Comparison of ENCODE assay signal across 12 mouse cellular contexts in the genomic region with DNA sequence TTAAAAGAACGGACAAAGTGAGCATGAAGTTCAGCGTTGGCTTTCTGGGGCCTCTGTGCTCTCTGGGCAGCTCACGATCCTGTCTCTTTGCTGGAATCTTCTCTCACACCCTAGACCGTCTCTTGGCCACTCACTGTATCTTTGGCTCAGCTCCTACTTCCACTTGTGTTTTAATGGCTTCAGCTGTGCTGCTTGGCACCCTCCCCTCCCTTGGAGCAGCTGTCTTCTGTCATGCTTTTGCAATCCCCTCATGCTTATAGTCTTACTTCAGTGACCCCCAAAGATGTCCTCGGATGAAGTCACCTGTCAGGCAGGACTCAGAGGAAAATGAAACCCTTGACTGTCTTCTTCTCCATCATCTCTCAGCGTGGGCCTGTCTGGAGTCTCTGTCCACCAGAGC.
A peak's percentile ranks its signal among the peaks of the same experiment; 100 is the strongest.
DNase-seq lines count a peak whose midpoint lies in the region; ATAC-seq and TF ChIP-seq lines count a peak whose summit lies in the region.
"Had no signal": no experiment of that assay in that cellular context is flagged by ENCODE, and none has a peak within 500 bp of the region (broad histone marks: within the 10 kb centered on the region; RNA-seq: fewer than 3 reads in every experiment).

No protein-coding gene starts in this region.

- no peak overlapping the region for H3ac ChIP-seq in C2C12 (ENCODE audit: control insufficient read depth, insufficient read length, low read depth)

- H3K4me1 ChIP-seq in intestine, embryonic 16.5 days (ENCODE audit: control insufficient read depth, insufficient read depth, low read length) = peaks cover 11% of the 10 kb centered on the region
- peaks cover 10% of the 10 kb centered on the region; the same call in 1 of the 2 replicates for H3K4me1 ChIP-seq in intestine, postnatal 0 days (replicated peaks; ENCODE audit: control insufficient read depth, insufficient read depth, low read length)

- no peaks in the 10 kb centered on the region for H3K79me3 ChIP-seq in C2C12 (ENCODE audit: low read depth)

- H3K9ac ChIP-seq in intestine, embryonic 16.5 days (ENCODE audit: low read depth, low read length) = no peak overlapping the region
- H3K9ac ChIP-seq in intestine, postnatal 0 days (ENCODE audit: low read depth, low read length) = no peak overlapping the region
- H3K9ac ChIP-seq: embryonic facial prominence, embryonic 15.5 days; liver, postnatal 0 days had no signal

- no peak overlapping the region for H3K4me2 ChIP-seq in intestine, embryonic 16.5 days (ENCODE audit: low read depth, low read length)
- H3K4me2 ChIP-seq in intestine, postnatal 0 days (replicated peaks; ENCODE audit: low read depth) = no peak overlapping the region
- H3K4me2 ChIP-seq: embryonic facial prominence, embryonic 15.5 days had no signal

- no peak for TF ChIP-seq CTCF in intestine, postnatal 0 days (IDR thresholded peaks at IDR 0.05; ENCODE audit: low read depth)
- TF ChIP-seq CTCF in C2C12 (IDR thresholded peaks at IDR 0.05; ENCODE audit: control insufficient read depth, insufficient read depth, insufficient read length) = no peak

- no peak overlapping the region for H3K4me3 ChIP-seq in intestine, embryonic 16.5 days (ENCODE audit: low read length)
- no peak overlapping the region for H3K4me3 ChIP-seq in intestine, postnatal 0 days (ENCODE audit: low read depth, low read length)
- H3K4me3 ChIP-seq in C2C12 (ENCODE audit: insufficient read depth, poor library complexity, severe bottlenecking) = no peak overlapping the region
- H3K4me3 ChIP-seq: embryonic facial prominence, embryonic 15.5 days; hindbrain, embryonic 10.5 days had no signal

- WGBS in intestine, embryonic 16.5 days = 69% methylated on average over 6 of the region's 6 CpGs
- 76% methylated on average over 6 of the region's 6 CpGs for WGBS in intestine, postnatal 0 days

- H3K9me3 ChIP-seq in intestine, embryonic 16.5 days (ENCODE audit: control insufficient read depth, low read length) = no peaks in the 10 kb centered on the region
- no peaks in the 10 kb centered on the region for H3K9me3 ChIP-seq in intestine, postnatal 0 days (ENCODE audit: control insufficient read depth)
- H3K9me3 ChIP-seq: embryonic facial prominence, embryonic 15.5 days; hindbrain, embryonic 10.5 days had no signal

- no peak overlapping the region for H3K27ac ChIP-seq in intestine, embryonic 16.5 days (ENCODE audit: low read length)
- H3K27ac ChIP-seq in intestine, postnatal 0 days (ENCODE audit: low read depth, low read length) = no peak overlapping the region
- H3K27ac ChIP-seq: embryonic facial prominence, embryonic 15.5 days; hindbrain, embryonic 10.5 days had no signal

- DNase-seq in gastrocnemius, adult 18-20 months (ENCODE audit: low spot score) = peak; percentile 78
- DNase-seq in kidney, postnatal 36 days = peak; percentile 34 to 42
- DNase-seq: cerebellum, adult 9-11 months; liver, postnatal 0 days; thymus, adult 18-20 months had no signal

- H3K36me3 ChIP-seq in intestine, embryonic 16.5 days (ENCODE audit: control insufficient read depth, insufficient read depth, low read length) = no peaks in the 10 kb centered on the region
- peaks cover 2% of the 10 kb centered on the region; the same call in 1 of the 2 replicates for H3K36me3 ChIP-seq in intestine, postnatal 0 days (ENCODE audit: control insufficient read depth, insufficient read depth)
- H3K36me3 ChIP-seq in C2C12 (ENCODE audit: control insufficient read depth, insufficient read depth) = no peaks in the 10 kb centered on the region
- H3K36me3 ChIP-seq: embryonic facial prominence, embryonic 15.5 days; hindbrain, embryonic 10.5 days had no signal

- no peaks in the 10 kb centered on the region for H3K79me2 ChIP-seq in C2C12 (ENCODE audit: control insufficient read depth, insufficient read depth)

- no peaks in the 10 kb centered on the region for H3K27me3 ChIP-seq in intestine, embryonic 16.5 days (replicated peaks; ENCODE audit: control insufficient read depth, insufficient read depth, low read length)
- no peaks in the 10 kb centered on the region for H3K27me3 ChIP-seq in intestine, postnatal 0 days (replicated peaks; ENCODE audit: control insufficient read depth, insufficient read depth, low read length)
- H3K27me3 ChIP-seq in C2C12 (ENCODE audit: control insufficient read depth, insufficient read depth, insufficient read length) = no peaks in the 10 kb centered on the region
- H3K27me3 ChIP-seq: embryonic facial prominence, embryonic 15.5 days had no signal

- peak; percentile 44; the same call in 1 of the 2 replicates for ATAC-seq in intestine, embryonic 16.5 days
- no peak for ATAC-seq in intestine, postnatal 0 days
- ATAC-seq in CD4-positive, CD25-positive, alpha-beta regulatory T cell, adult 4 months = no peak
- ATAC-seq in erythroblast, adult 5-6 weeks (replicated peaks; ENCODE audit: low FRiP score, poor library complexity, severe bottlenecking) = no peak
- ATAC-seq: liver, postnatal 0 days had no signal

TF ChIP-seq in C2C12, 6 proteins besides CTCF, POLR2A, EP300 and RAD21:
- TF ChIP-seq CEBPB (IDR thresholded peaks at IDR 0.05; ENCODE audit: low read depth) = no peak
- peak; percentile 83 for TF ChIP-seq MYOD1 (IDR thresholded peaks at IDR 0.05; ENCODE audit: control insufficient read depth, insufficient read length, low read depth)
- TF ChIP-seq MYOG (IDR thresholded peaks at IDR 0.05; ENCODE audit: control insufficient read depth, extremely low read depth, insufficient read length) = no peak
- TF ChIP-seq MAX (IDR thresholded peaks at IDR 0.05) = no peak
